Mouse (Mus musculus): ENCODE data around the gene Rhox11. TPM values are rescaled to one million over a fixed set of nuclear protein-coding genes. Genes with fewer than 3 reads are reported as not detected.

Gene Rhox11
- total and polyA plus RNA-seq, 3 experiments = not detected

DNA sequence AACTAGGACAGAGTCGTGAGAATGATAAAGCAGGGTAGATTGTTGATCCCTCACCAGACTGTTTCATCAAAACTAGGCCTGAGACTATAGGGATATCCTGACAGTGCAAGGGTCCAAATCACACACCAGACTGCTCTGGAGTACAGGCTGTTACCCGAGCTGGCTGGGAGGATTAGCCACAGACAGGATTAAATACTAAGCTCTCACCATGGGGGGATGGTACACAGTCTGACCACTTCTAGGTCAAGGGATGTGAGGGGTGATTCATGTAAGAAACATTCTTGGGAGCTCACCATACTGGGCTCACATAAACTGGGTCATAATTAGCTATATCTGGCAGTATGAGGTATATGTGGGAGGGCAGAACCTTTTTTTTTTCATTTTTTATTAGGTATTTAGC, 51.1 kb downstream of the Rhox11 start:
- TF ChIP-seq BHLHE40 (IDR thresholded peaks at IDR 0.05; ENCODE audit: borderline replicate concordance, low read depth, low read length) = no peak
- TF ChIP-seq HCFC1 (IDR thresholded peaks at IDR 0.05; ENCODE audit: low read depth, low read length) = no peak
- no peak for TF ChIP-seq MYB (IDR thresholded peaks at IDR 0.05; ENCODE audit: low read depth, low read length)
- TF ChIP-seq USF1 (IDR thresholded peaks at IDR 0.05; ENCODE audit: low read depth, low read length) = no peak
- TF ChIP-seq GATA1 (IDR thresholded peaks at IDR 0.05; ENCODE audit: low read depth, low read length) = no peak
- no peak for TF ChIP-seq MXI1 (IDR thresholded peaks at IDR 0.05; ENCODE audit: low read depth, low read length)
- no peak for TF ChIP-seq RCOR1 (IDR thresholded peaks at IDR 0.05; ENCODE audit: low read depth, low read length)
- no peak for TF ChIP-seq ZNF384 (IDR thresholded peaks at IDR 0.05; ENCODE audit: low read depth, low read length)
- TF ChIP-seq USF2 (IDR thresholded peaks at IDR 0.05; ENCODE audit: borderline replicate concordance in 1 of 2, insufficient read depth in 1 of 2, low read depth in 1 of 2, low read length in 2 of 2) = no peak
- no peak for TF ChIP-seq ZC3H11A (IDR thresholded peaks at IDR 0.05; ENCODE audit: low read depth, low read length)
- no peak for TF ChIP-seq MEF2A (IDR thresholded peaks at IDR 0.05; ENCODE audit: extremely low read depth, insufficient replicate concordance, low read depth, low read length, poor library complexity, severe bottlenecking)
- TF ChIP-seq EP300 (IDR thresholded peaks at IDR 0.05; ENCODE audit: low read depth in 1 of 2, low read length in 2 of 2) = no peak
- TF ChIP-seq POLR2AphosphoS5 (IDR thresholded peaks at IDR 0.05; ENCODE audit: borderline replicate concordance, low read depth, low read length) = no peak
- no peak for TF ChIP-seq SIN3A (IDR thresholded peaks at IDR 0.05; ENCODE audit: low read length)
- Histone ChIP-seq H3K27me3 (ENCODE audit: control insufficient read depth in 1 of 2, insufficient read depth in 2 of 2, low read length in 2 of 2) (no peaks in the 10 kb centered on the region), H3K4me1 (ENCODE audit: control insufficient read depth in 1 of 2, insufficient read depth in 2 of 2, low read length in 2 of 2) (no peaks in the 10 kb centered on the region), H3K36me3 (ENCODE audit: control insufficient read depth in 1 of 2, insufficient read depth in 2 of 2, low read length in 2 of 2) (no peaks in the 10 kb centered on the region), H3K27ac (ENCODE audit: control insufficient read depth, low read depth, low read length) (no peak overlapping the region), H3K79me2 (ENCODE audit: control insufficient read depth, insufficient read depth, low read length, poor library complexity) (no peaks in the 10 kb centered on the region), H3K9me3 (replicated peaks; ENCODE audit: insufficient read depth, low read length) (no peaks in the 10 kb centered on the region), H3K9ac (ENCODE audit: control insufficient read depth, low read depth, low read length, poor library complexity, severe bottlenecking) (no peak overlapping the region), H3K4me3 (ENCODE audit: control insufficient read depth in 1 of 2, insufficient read depth in 1 of 2, low read depth in 2 of 2, low read length in 2 of 2) (no peak overlapping the region)
- no peak for DNase-seq (ENCODE audit: low read depth, low spot score)

Other genes with a start within 250 kb of the Rhox11 start
- gene Rhox8, start 206.2 kb downstream of the Rhox11 start, total RNA-seq (2012; rRNA removed) = not detected in 2 replicates
- not detected for gene Rhox8, start 206.2 kb downstream of the Rhox11 start, polyA plus RNA-seq (2012; ENCODE audit: insufficient read depth in 1 of 2, insufficient read length in 2 of 2, low read depth in 1 of 2, low replicate concordance in 2 of 2, missing spikeins in 1 of 2)
- not detected in 2 replicates for gene Rhox7b, start 187.9 kb downstream of the Rhox11 start, total RNA-seq (2012; rRNA removed)
- not detected for gene Rhox7b, start 187.9 kb downstream of the Rhox11 start, polyA plus RNA-seq (2012; ENCODE audit: insufficient read depth in 1 of 2, insufficient read length in 2 of 2, low read depth in 1 of 2, low replicate concordance in 2 of 2, missing spikeins in 1 of 2)
- gene Rhox9, start 183.4 kb downstream of the Rhox11 start, total RNA-seq (2012; rRNA removed) = not detected in 2 replicates
- not detected for gene Rhox9, start 183.4 kb downstream of the Rhox11 start, polyA plus RNA-seq (2012; ENCODE audit: insufficient read depth in 1 of 2, insufficient read length in 2 of 2, low read depth in 1 of 2, low replicate concordance in 2 of 2, missing spikeins in 1 of 2)
- not detected in 2 replicates for gene Btg1-ps1, start 66.3 kb downstream of the Rhox11 start, total RNA-seq (2012; rRNA removed)
- gene Btg1-ps1, start 66.3 kb downstream of the Rhox11 start, polyA plus RNA-seq (2012; ENCODE audit: insufficient read depth in 1 of 2, insufficient read length in 2 of 2, low read depth in 1 of 2, low replicate concordance in 2 of 2, missing spikeins in 1 of 2) = not detected
- not detected in 2 replicates for gene Btg1-ps2, start 42.0 kb downstream of the Rhox11 start, total RNA-seq (2012; rRNA removed)
- gene Btg1-ps2, start 42.0 kb downstream of the Rhox11 start, polyA plus RNA-seq (2012; ENCODE audit: insufficient read depth in 1 of 2, insufficient read length in 2 of 2, low read depth in 1 of 2, low replicate concordance in 2 of 2, missing spikeins in 1 of 2) = not detected
- gene Rhox10, start 18.7 kb downstream of the Rhox11 start, total RNA-seq (2012; rRNA removed) = not detected in 2 replicates
- not detected for gene Rhox10, start 18.7 kb downstream of the Rhox11 start, polyA plus RNA-seq (2012; ENCODE audit: insufficient read depth in 1 of 2, insufficient read length in 2 of 2, low read depth in 1 of 2, low replicate concordance in 2 of 2, missing spikeins in 1 of 2)
- not detected in 2 replicates for gene Rhox12, start 25.8 kb upstream of the Rhox11 start, total RNA-seq (2012; rRNA removed)
- gene Rhox12, start 25.8 kb upstream of the Rhox11 start, polyA plus RNA-seq (2012; ENCODE audit: insufficient read depth in 1 of 2, insufficient read length in 2 of 2, low read depth in 1 of 2, low replicate concordance in 2 of 2, missing spikeins in 1 of 2) = not detected
- not detected in 2 replicates for gene Rhox13, start 36.1 kb upstream of the Rhox11 start, total RNA-seq (2012; rRNA removed)
- gene Rhox13, start 36.1 kb upstream of the Rhox11 start, polyA plus RNA-seq (2012; ENCODE audit: insufficient read depth in 1 of 2, insufficient read length in 2 of 2, low read depth in 1 of 2, low replicate concordance in 2 of 2, missing spikeins in 1 of 2) = not detected
- gene Zbtb33, start 104.7 kb upstream of the Rhox11 start, total RNA-seq (2012; rRNA removed) = 6.5 and 7.0 TPM in 2 replicates
- gene Zbtb33, start 104.7 kb upstream of the Rhox11 start, polyA plus RNA-seq (2012; ENCODE audit: insufficient read depth in 1 of 2, insufficient read length in 2 of 2, low read depth in 1 of 2, low replicate concordance in 2 of 2, missing spikeins in 1 of 2) = 1 to 10 TPM in 1 of 2 experiments, not detected in 1; 6.6 TPM
- gene Tmem255a, start 167.3 kb upstream of the Rhox11 start, total RNA-seq (2012; rRNA removed) = 0.10 and 0.15 TPM in 2 replicates
- gene Tmem255a, start 167.3 kb upstream of the Rhox11 start, polyA plus RNA-seq (2012; ENCODE audit: insufficient read depth in 1 of 2, insufficient read length in 2 of 2, low read depth in 1 of 2, low replicate concordance in 2 of 2, missing spikeins in 1 of 2) = not detected
- not detected in 2 replicates for gene Atp1b4, start 231.0 kb upstream of the Rhox11 start, total RNA-seq (2012; rRNA removed)
- not detected for gene Atp1b4, start 231.0 kb upstream of the Rhox11 start, polyA plus RNA-seq (2012; ENCODE audit: insufficient read depth in 1 of 2, insufficient read length in 2 of 2, low read depth in 1 of 2, low replicate concordance in 2 of 2, missing spikeins in 1 of 2)

Measured in MEL (cell line).